Mouse (Mus musculus): ENCODE measurements around the gene Fam171a2. TPM values are rescaled to one million over a fixed set of nuclear protein-coding genes. Genes with fewer than 3 reads are reported as not detected.
"Not testable (repeated sequence)": the region's sequence is repeated elsewhere in the genome, so short reads cannot be mapped to it uniquely, and the experiment has no call there.

Gene Fam171a2
- polyA plus RNA-seq, 1 experiment from 2014 or later, result 26.0 TPM

DNA sequence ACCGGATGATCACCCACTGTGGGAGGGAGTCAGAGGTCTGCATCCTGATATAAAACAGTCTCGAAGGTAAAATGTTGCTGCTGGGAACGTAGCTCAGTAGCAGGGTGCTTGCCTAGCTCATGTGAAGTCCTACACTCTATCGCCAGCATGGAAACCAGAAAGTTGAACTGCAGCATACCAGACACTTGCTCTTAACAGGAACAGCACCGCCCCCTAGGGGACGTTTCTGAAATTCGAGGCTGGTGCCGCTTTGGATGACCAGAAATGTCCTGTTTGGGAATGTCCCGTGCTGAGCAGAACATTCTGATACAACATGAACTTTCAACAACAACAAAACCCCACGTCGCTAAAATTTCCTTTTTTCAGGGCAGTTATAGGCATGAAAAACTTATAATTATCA, 35.8 kb downstream of the Fam171a2 start:
- ATAC-seq (peak; percentile 25; the same call in 1 of the 2 replicates), DNase-seq (ENCODE audit: low spot score) (peak; percentile 96)
- Histone ChIP-seq H3K9ac (ENCODE audit: low read length) (no peak overlapping the region), H3K4me3 (ENCODE audit: low read depth, low read length) (no peak overlapping the region), H3K27me3 (replicated peaks; ENCODE audit: control insufficient read depth, insufficient read depth, low read length) (no peaks in the 10 kb centered on the region), H3K9me3 (replicated peaks; ENCODE audit: control insufficient read depth, low read length) (no peaks in the 10 kb centered on the region), H3K4me2 (ENCODE audit: low read length) (no peak overlapping the region), H3K4me1 (ENCODE audit: control insufficient read depth, insufficient read depth, low read length) (peaks cover 7% of the 10 kb centered on the region), H3K27ac (ENCODE audit: low read depth, low read length) (no peak overlapping the region), H3K36me3 (ENCODE audit: control insufficient read depth, insufficient read depth, low read length) (no peaks in the 10 kb centered on the region)
- 7% methylated on average over 11 of the region's 11 CpGs for WGBS

DNA sequence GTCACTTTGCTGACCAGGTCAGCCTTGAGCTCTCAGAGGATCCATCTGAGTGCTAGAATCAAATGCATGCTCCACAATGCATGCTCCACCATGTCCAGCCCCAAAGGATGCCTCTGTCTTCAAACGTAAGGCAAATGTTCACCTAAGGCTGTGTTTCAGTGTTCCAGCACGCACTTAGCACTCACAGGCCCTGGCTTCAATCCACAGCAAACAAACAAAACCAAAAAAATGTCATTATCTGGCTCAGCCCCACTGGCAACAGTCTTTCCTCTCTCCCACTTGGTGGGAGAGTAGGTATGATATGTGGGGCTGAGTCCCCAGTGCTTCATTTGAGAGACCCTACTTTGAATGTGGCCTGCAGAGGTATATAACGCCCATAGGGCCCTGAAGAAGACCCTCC, 36.4 kb downstream of the Fam171a2 start:
- Histone ChIP-seq H3K36me3 (ENCODE audit: control insufficient read depth, insufficient read depth, low read length) (no peaks in the 10 kb centered on the region), H3K27me3 (replicated peaks; ENCODE audit: control insufficient read depth, insufficient read depth, low read length) (no peaks in the 10 kb centered on the region), H3K4me1 (ENCODE audit: control insufficient read depth, insufficient read depth, low read length) (peaks cover 13% of the 10 kb centered on the region), H3K9ac (ENCODE audit: low read length) (no peak overlapping the region), H3K4me3 (ENCODE audit: low read depth, low read length) (no peak overlapping the region), H3K9me3 (replicated peaks; ENCODE audit: control insufficient read depth, low read length) (no peaks in the 10 kb centered on the region), H3K27ac (ENCODE audit: low read depth, low read length) (no peak overlapping the region), H3K4me2 (ENCODE audit: low read length) (no peak overlapping the region)
- ATAC-seq (no peak), DNase-seq (ENCODE audit: low spot score) (no peak)
- WGBS, result 91% methylated on average over 3 of the region's 3 CpGs

DNA sequence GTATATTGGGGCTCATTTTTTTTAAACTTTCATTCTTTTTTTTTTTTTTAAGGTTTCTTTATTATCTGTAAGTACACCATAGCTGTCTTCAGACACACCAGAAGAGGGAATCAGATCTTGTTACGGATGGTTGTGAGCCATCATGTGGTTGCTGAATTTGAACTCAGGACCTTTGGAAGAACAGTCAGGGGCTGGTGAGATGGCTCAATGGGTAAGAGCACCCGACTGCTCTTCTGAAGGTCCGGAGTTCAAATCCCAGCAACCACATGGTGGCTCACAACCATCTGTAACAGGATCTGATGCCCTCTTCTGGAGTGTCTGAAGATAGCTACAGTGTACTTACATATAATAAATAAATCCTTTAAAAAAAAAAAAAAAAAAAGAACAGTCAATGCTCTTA, 37.1 kb downstream of the Fam171a2 start:
- H3K9me3 ChIP-seq (replicated peaks; ENCODE audit: control insufficient read depth, low read length); ATAC-seq; DNase-seq (ENCODE audit: low spot score); H3K27me3 ChIP-seq (replicated peaks; ENCODE audit: control insufficient read depth, insufficient read depth, low read length); H3K4me3 ChIP-seq (ENCODE audit: low read depth, low read length); H3K36me3 ChIP-seq (ENCODE audit: control insufficient read depth, insufficient read depth, low read length); H3K27ac ChIP-seq (ENCODE audit: low read depth, low read length); H3K4me2 ChIP-seq (ENCODE audit: low read length); H3K9ac ChIP-seq (ENCODE audit: low read length): not testable (repeated sequence)
- WGBS, result 90% methylated on average over 3 of the region's 3 CpGs
- H3K4me1 ChIP-seq (ENCODE audit: control insufficient read depth, insufficient read depth, low read length), result peaks cover 14% of the 10 kb centered on the region

DNA sequence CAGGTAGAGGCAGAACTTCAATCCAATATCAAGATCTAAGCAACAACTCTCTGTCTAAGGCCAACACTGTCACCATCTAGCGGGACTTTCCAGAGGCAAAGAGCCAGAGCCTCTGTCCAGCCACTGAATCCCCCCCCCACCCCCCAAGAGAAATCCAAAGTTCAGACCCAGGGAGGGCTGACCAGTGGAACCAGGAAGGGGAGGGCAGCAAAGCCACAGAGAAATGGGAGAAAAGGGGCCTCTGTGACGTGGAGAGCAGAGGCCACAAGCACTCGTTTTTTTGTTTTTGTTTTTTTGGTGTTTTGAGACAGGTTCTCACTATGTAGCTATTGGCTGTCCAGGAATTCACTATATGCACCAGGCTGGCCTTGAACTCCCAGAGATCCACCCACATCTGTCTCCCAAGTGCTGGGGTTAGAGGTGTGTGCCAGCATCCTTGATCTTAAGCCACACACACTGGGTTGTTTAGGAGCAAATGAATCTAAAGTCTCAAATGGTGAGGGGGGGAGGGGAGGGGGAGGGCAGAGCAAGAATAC, 37.6 kb downstream of the Fam171a2 start:
- H3K27ac ChIP-seq (ENCODE audit: low read depth, low read length), result no peak overlapping the region
- 71% methylated on average over 3 of the region's 3 CpGs for WGBS
- peaks cover 14% of the 10 kb centered on the region for H3K4me1 ChIP-seq (ENCODE audit: control insufficient read depth, insufficient read depth, low read length)
- no peak overlapping the region for H3K4me3 ChIP-seq (ENCODE audit: low read depth, low read length)
- H3K36me3 ChIP-seq (ENCODE audit: control insufficient read depth, insufficient read depth, low read length), result 0 out of 2 replicates have a peak, but pooled peaks cover 3% of the 10 kb centered on the region
- no peaks in the 10 kb centered on the region for H3K9me3 ChIP-seq (replicated peaks; ENCODE audit: control insufficient read depth, low read length)
- H3K9ac ChIP-seq (ENCODE audit: low read length), result no peak overlapping the region
- H3K4me2 ChIP-seq (ENCODE audit: low read length), result no peak overlapping the region
- no peaks in the 10 kb centered on the region for H3K27me3 ChIP-seq (replicated peaks; ENCODE audit: control insufficient read depth, insufficient read depth, low read length)
- ATAC-seq (no peak), DNase-seq (ENCODE audit: low spot score) (no peak)

DNA sequence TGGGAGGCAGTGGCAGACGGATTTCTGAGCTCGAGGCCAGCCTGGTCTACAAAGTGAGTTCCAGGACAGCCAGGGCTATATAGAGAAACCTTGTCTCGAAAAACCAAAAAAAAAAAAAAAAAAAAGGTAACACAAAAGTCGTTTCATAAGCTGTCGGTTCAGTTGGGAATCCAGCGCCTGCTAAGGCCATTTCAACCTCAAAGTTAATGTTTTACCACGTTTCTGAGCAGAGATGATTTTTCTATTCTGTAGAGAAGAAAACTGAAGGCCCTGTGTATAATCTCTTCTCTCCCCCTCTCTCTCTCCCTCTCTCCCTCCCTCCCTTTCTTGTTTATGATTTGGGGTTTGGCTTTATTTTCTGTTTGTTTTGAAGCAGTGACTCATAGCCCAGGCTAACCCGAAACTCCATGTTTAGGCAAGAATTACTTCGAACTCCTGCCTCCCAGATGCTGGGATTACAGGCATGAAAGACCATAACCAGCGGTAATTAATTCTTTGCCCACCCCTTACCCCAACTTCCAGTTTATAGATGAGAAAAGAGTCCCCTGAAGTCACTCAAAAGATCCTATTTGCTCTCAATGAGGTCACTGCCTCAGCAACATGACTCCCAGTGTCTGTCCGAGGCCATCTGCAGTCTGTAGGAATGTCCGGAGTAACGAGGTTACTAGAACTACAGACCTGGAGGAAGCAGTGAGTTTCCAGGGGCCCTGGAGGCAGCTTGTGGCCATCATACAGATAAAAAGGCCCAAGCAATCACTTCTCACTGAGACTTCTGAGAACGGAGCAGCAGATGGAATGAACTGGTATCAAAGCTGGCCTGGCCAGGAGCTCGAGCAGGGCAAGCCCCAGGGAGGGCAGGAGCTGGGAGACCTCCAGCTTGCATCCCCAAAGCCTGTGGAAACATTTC, 38.3 kb downstream of the Fam171a2 start:
- Histone ChIP-seq H3K9ac (ENCODE audit: low read length) (peak overlapping the region; percentile 22; the same call in 1 of the 2 replicates), H3K4me2 (ENCODE audit: low read length) (peak overlapping the region; percentile 68), H3K4me3 (ENCODE audit: low read depth, low read length) (peak overlapping the region; percentile 64; the same call in 1 of the 2 replicates), H3K36me3 (ENCODE audit: control insufficient read depth, insufficient read depth, low read length) (peaks cover 9% of the 10 kb centered on the region), H3K9me3 (replicated peaks; ENCODE audit: control insufficient read depth, low read length) (no peaks in the 10 kb centered on the region), H3K27me3 (replicated peaks; ENCODE audit: control insufficient read depth, insufficient read depth, low read length) (no peaks in the 10 kb centered on the region), H3K27ac (ENCODE audit: low read depth, low read length) (0 out of 2 replicates have a peak overlapping the region, but pooled peaks have one; percentile 10), H3K4me1 (ENCODE audit: control insufficient read depth, insufficient read depth, low read length) (peaks cover 14% of the 10 kb centered on the region)
- 40% methylated on average over 15 of the region's 15 CpGs for WGBS
- no peak for ATAC-seq
- DNase-seq (ENCODE audit: low spot score), result no peak

DNA sequence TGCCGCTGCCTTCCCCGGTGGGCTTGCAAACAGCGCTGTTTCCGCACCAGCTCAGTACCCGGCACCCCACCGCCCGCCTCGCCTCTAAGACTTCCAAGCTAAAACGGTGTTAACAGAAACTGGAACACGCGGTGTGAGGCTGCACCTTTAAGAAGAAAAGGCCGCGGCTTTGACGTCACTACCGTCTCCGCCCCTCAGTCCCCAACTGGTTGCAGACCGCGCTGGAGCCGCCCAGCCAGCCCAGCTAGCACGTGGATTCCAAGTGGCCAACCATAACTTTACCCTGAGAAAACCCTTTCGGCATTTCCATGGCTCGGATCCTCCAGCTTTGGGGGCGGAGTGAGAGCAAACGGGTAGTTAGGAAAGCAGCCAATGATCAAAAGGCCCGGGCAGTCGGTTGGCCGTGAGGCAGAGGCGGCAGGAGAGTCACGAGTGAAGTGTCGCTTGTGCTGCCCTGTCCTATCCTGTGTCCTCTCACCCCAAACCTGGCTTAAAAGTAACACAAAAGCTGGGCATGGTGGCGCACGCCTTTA, 39.1 kb downstream of the Fam171a2 start:
- whole genome bisulfite sequencing, result under 1% methylated on average over 32 of the region's 32 CpGs
- Histone ChIP-seq H3K9ac (ENCODE audit: low read length) (peak overlapping the region; percentile 87; the same call in 1 of the 2 replicates), H3K36me3 (ENCODE audit: control insufficient read depth, insufficient read depth, low read length) (peaks cover 16% of the 10 kb centered on the region), H3K27me3 (replicated peaks; ENCODE audit: control insufficient read depth, insufficient read depth, low read length) (no peaks in the 10 kb centered on the region), H3K9me3 (replicated peaks; ENCODE audit: control insufficient read depth, low read length) (no peaks in the 10 kb centered on the region), H3K4me3 (ENCODE audit: low read depth, low read length) (peak overlapping the region; percentile 64), H3K27ac (ENCODE audit: low read depth, low read length) (peak overlapping the region; percentile 56; the same call in 1 of the 2 replicates), H3K4me2 (ENCODE audit: low read length) (peak overlapping the region; percentile 68), H3K4me1 (ENCODE audit: control insufficient read depth, insufficient read depth, low read length) (peaks cover 14% of the 10 kb centered on the region)
- ATAC-seq (peak; percentile 95), DNase-seq (ENCODE audit: low spot score) (peak; percentile 99)

DNA sequence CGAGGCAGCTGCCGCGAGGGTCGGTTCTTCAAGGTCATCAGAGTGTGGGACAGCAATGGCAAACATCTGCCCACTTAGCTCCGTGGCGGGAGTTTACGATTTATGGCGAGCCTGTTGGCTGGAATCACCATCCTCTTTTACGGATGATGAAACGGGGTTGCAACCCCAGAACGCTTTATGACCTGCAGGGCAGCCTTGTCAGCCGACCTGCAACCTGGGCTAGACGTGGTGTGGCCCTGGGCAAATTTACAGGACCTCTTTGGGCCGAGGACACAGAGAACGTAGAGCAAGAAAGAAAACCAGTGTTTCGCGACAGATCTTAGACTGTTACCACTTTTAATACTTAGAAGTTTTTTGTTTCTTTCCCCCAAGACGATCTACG, 39.7 kb downstream of the Fam171a2 start, which contains the start of gene Slc25a39:
Gene Slc25a39 (minus strand): TSS at position 113 of the 382 bp plus-strand sequence.
- Histone ChIP-seq H3K36me3 (ENCODE audit: control insufficient read depth, insufficient read depth, low read length) (peaks cover 22% of the 10 kb centered on the region), H3K27ac (ENCODE audit: low read depth, low read length) (peak within 1 kb of the TSS; percentile 56), H3K4me1 (ENCODE audit: control insufficient read depth, insufficient read depth, low read length) (peaks cover 14% of the 10 kb centered on the region), H3K9me3 (replicated peaks; ENCODE audit: control insufficient read depth, low read length) (no peaks in the 10 kb centered on the region), H3K4me3 (ENCODE audit: low read depth, low read length) (peak within 1 kb of the TSS; percentile 64), H3K9ac (ENCODE audit: low read length) (peak within 1 kb of the TSS; percentile 87), H3K27me3 (replicated peaks; ENCODE audit: control insufficient read depth, insufficient read depth, low read length) (no peaks in the 10 kb centered on the region), H3K4me2 (ENCODE audit: low read length) (peak within 1 kb of the TSS; percentile 68)
- DNase-seq (ENCODE audit: low spot score), result no peak
- ATAC-seq, result no peak
- WGBS, result 1% methylated on average over 19 of the region's 19 CpGs

DNA sequence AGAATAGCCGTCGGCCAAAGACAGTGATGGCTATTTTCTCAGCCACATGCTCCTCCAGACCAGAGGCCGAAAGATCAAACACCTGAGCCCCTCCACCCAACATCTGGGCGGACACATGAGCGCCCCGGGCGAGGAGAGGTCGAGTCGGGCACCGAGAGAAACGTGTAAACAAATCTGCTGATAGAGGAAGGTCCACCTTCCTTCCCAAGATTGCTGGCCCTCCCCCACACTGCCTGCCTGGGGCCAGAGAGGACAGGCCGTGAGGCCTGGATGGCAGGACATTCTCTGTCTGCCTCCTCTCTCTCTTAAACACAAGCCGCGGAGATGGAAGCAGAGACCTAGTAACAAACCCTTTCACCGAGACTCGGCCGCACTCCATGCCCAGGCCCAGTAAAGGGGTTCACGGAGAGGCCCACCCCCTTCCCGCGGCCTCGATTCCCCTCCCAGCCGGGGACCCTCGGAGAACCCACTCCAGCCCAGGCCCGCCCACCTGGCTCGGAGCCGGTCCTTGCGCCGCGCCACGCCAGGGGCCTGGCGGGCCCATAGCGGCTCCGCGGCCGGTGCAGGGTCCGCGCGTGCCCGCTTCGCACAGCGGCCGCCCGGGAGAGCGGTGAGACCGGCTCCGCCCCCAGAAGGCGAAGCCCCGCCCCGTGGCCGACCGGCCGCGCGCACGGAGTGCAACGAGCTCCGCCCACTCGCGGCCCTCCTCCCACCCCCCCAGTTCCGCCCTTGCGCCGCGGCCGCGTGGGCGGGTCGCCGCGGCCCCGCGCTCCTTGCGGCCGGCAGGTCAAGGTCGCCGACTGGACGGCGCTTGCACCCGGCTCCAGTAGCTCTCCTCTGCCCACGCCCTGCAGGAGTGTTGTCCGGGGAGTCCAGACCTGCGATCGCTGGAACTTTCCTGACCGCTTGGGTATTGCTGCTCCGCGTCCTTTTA, 40.3 kb downstream of the Fam171a2 start:
- Histone ChIP-seq H3K36me3 (ENCODE audit: control insufficient read depth, insufficient read depth, low read length) (peaks cover 28% of the 10 kb centered on the region), H3K4me3 (ENCODE audit: low read depth, low read length) (peak overlapping the region; percentile 64), H3K9me3 (replicated peaks; ENCODE audit: control insufficient read depth, low read length) (no peaks in the 10 kb centered on the region), H3K9ac (ENCODE audit: low read length) (peak overlapping the region; percentile 87), H3K4me2 (ENCODE audit: low read length) (peak overlapping the region; percentile 68), H3K27ac (ENCODE audit: low read depth, low read length) (peak overlapping the region; percentile 56), H3K27me3 (replicated peaks; ENCODE audit: control insufficient read depth, insufficient read depth, low read length) (no peaks in the 10 kb centered on the region), H3K4me1 (ENCODE audit: control insufficient read depth, insufficient read depth, low read length) (peaks cover 14% of the 10 kb centered on the region)
- peak; percentile 91 for DNase-seq (ENCODE audit: low spot score)
- peak; percentile 72 for ATAC-seq
- WGBS, result under 1% methylated on average over 66 of the region's 85 CpGs

Data from forebrain, embryonic 14.5 days (tissue).